20 mouse cellular contexts compared by ENCODE assay signal in genomic region chr11:53231836-53232235, GRCm38 (mm10).
"Had no signal": no experiment of that assay in that cellular context is flagged by ENCODE, and none has a peak within 500 bp of the region (broad histone marks: within the 10 kb centered on the region; RNA-seq: fewer than 3 reads in every experiment).

No protein-coding gene starts in this region.

- H3K4me1 ChIP-seq: limb, embryonic 12.5 days; limb, embryonic 15.5 days; midbrain, embryonic 12.5 days; midbrain, embryonic 15.5 days; neural tube, embryonic 12.5 days had no signal

- H3K4me3 ChIP-seq: kidney, embryonic 15.5 days; left cerebral cortex, adult 2 months; limb, embryonic 12.5 days; limb, embryonic 15.5 days; midbrain, embryonic 12.5 days; midbrain, embryonic 15.5 days; neural tube, embryonic 12.5 days; neural tube, embryonic 15.5 days had no signal

- ATAC-seq: liver, postnatal 0 days; lung, postnatal 0 days; midbrain, embryonic 15.5 days had no signal

- H3K9me3 ChIP-seq: kidney, embryonic 15.5 days; limb, embryonic 12.5 days; limb, embryonic 15.5 days; midbrain, embryonic 12.5 days; midbrain, embryonic 15.5 days; neural tube, embryonic 12.5 days; neural tube, embryonic 15.5 days had no signal

- H3K4me2 ChIP-seq: kidney, embryonic 15.5 days; limb, embryonic 12.5 days; limb, embryonic 15.5 days; liver, embryonic 11.5 days; lung, embryonic 14.5 days; midbrain, embryonic 12.5 days; midbrain, embryonic 15.5 days; neural tube, embryonic 12.5 days; neural tube, embryonic 15.5 days had no signal

- H3K27ac ChIP-seq: kidney, embryonic 15.5 days; left cerebral cortex, adult 2 months; limb, embryonic 12.5 days; limb, embryonic 15.5 days; liver, embryonic 14.5 days; macrophage; midbrain, embryonic 12.5 days; midbrain, embryonic 15.5 days; neural tube, embryonic 12.5 days; neural tube, embryonic 15.5 days had no signal

- H3K27me3 ChIP-seq: kidney, embryonic 15.5 days; limb, embryonic 12.5 days; limb, embryonic 15.5 days; midbrain, embryonic 12.5 days; midbrain, embryonic 15.5 days; neural tube, embryonic 12.5 days; neural tube, embryonic 15.5 days had no signal

- H3K9ac ChIP-seq: kidney, embryonic 15.5 days; limb, embryonic 12.5 days; limb, embryonic 15.5 days; liver, embryonic 14.5 days; liver, postnatal 0 days; lung, embryonic 14.5 days; midbrain, embryonic 12.5 days; midbrain, embryonic 15.5 days; neural tube, embryonic 12.5 days; neural tube, embryonic 15.5 days had no signal

- DNase-seq: kidney, adult 8-10 months; kidney, postnatal 10 days; kidney, postnatal 36 days; left cerebral cortex, postnatal 4 days; liver, postnatal 0 days; lung, embryonic 14.5 days; thymus, adult 2 months; thymus, postnatal 14 days had no signal

- H3K36me3 ChIP-seq: kidney, embryonic 15.5 days; limb, embryonic 12.5 days; limb, embryonic 15.5 days; midbrain, embryonic 12.5 days; midbrain, embryonic 15.5 days; neural tube, embryonic 12.5 days; neural tube, embryonic 15.5 days had no signal
